Mouse (Mus musculus) hindbrain, embryonic 10.5 days (tissue): ENCODE measurements around the gene Rhox3e. TPM values are rescaled to one million over a fixed set of nuclear protein-coding genes. Genes with fewer than 3 reads are reported as not detected.
"Not testable (repeated sequence)": the region's sequence is repeated elsewhere in the genome, so short reads cannot be mapped to it uniquely, and the experiment has no call there.

ENCODE experiments used
- DNase-seq: peaks from one replicate; pipeline ENCODE4 v3.0.0-alpha.2; 2017; ENCODE audit warnings: low spot score
- H3K27ac ChIP-seq: fragments of 300-500 bp; sonication (generic); 2 replicates; pipeline ENCODE4 v1.5.1; 2016; ENCODE audit warnings: mild to moderate bottlenecking, moderate library complexity
- H3K27me3 ChIP-seq: fragments of 300-500 bp; sonication (generic); 2 replicates; pipeline ENCODE4 v1.6.1; 2016; ENCODE audit warnings: mild to moderate bottlenecking; ENCODE audit not compliant: poor library complexity, insufficient read depth, severe bottlenecking
- H3K36me3 ChIP-seq: fragments of 300-500 bp; sonication (generic); 2 replicates; pipeline ENCODE4 v1.6.1; 2016; ENCODE audit warnings: mild to moderate bottlenecking, moderate library complexity
- H3K4me1 ChIP-seq: fragments of 300-500 bp; sonication (generic); replicated peaks from 2 replicates; pipeline ENCODE4 v1.6.1; 2016; ENCODE audit warnings: mild to moderate bottlenecking
- H3K4me3 ChIP-seq: fragments of 300-500 bp; sonication (generic); 2 replicates; pipeline ENCODE4 v1.5.1; 2016; ENCODE audit warnings: mild to moderate bottlenecking, moderate library complexity
- H3K9me3 ChIP-seq: fragments of 300-500 bp; sonication (generic); 2 replicates; pipeline ENCODE4 v1.6.1; 2016; ENCODE audit warnings: mild to moderate bottlenecking, moderate library complexity
- WGBS: fragments of 180-500 bp; shearing (Covaris S2); methylation state at CpG from one replicate; pipeline ENCODE4 v1.1.7; 2016; 5-methylcytosine and 5-hydroxymethylcytosine counted together
- polyA plus RNA-seq: library from polyadenylated mRNA; unstranded; fragments of >200 nt; fragmentation: Nextera tagmentation; extraction: Ambion mirVana; gene quantifications from 2 replicates; pipeline ENCODE4 v1.2.1, GENCODE M21; 2016

Gene Rhox3e
- not detected in 2 replicates for polyA plus RNA-seq

DNA sequence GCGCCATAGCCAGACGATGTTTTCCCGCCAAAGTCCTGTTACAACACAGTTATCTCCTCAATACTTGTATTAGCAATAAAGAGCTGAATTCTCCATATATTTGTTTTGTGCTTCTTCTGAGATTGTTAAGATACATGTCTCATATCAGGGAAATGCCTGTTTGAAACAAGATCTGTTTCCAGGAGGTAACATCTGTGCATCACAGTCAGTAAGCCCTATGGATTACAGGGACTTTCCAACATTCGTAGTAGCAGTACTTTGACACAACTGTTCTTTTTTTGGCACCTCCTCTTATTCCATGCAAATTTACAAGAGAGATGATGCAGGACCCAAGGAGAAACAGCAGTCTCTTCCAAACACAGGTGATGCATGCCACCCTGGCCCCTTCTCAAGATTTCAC, at the start of gene Rhox3e:
TSS of gene Rhox3e (plus strand) at position 301 of the 400 bp plus-strand sequence.
- not testable (repeated sequence) for DNase-seq, H3K4me1 ChIP-seq, H3K27me3 ChIP-seq, H3K9me3 ChIP-seq, H3K4me3 ChIP-seq, H3K27ac ChIP-seq, H3K36me3 ChIP-seq
- 83% methylated on average over 1 of the region's 4 CpGs for WGBS

GRCm38 (mm10) chrX:37514059-37514458, 27.8 kb upstream of the Rhox3e start, which contains the start of gene Rhox4d:
Gene Rhox4d (plus strand): TSS chrX:37514359.
- H3K4me1 ChIP-seq, H3K4me3 ChIP-seq, H3K36me3 ChIP-seq, DNase-seq, H3K27ac ChIP-seq, H3K9me3 ChIP-seq, H3K27me3 ChIP-seq: not testable (repeated sequence)
- WGBS: 96% methylated on average over 17 of the region's 18 CpGs

GRCm38 (mm10) chrX:37530152-37530551, 11.7 kb upstream of the Rhox3e start, which contains the start of gene Rhox2e:
Gene Rhox2e (plus strand): TSS chrX:37530452.
- H3K4me3 ChIP-seq, H3K4me1 ChIP-seq, H3K27ac ChIP-seq, H3K36me3 ChIP-seq, H3K9me3 ChIP-seq, DNase-seq, H3K27me3 ChIP-seq: not testable (repeated sequence)
- WGBS: 95% methylated on average over 2 of the region's 8 CpGs

- not testable (repeated sequence) for H3K9me3 ChIP-seq, H3K27ac ChIP-seq, H3K4me1 ChIP-seq, H3K4me3 ChIP-seq, H3K36me3 ChIP-seq, DNase-seq, H3K27me3 ChIP-seq
- over 99% methylated on average over 11 of the region's 18 CpGs for WGBS
Observed at GRCm38 (mm10) chrX:37557112-37557511, 15.3 kb downstream of the Rhox3e start, which contains the start of gene Rhox4e. Gene Rhox4e (plus strand): TSS chrX:37557412.

DNA sequence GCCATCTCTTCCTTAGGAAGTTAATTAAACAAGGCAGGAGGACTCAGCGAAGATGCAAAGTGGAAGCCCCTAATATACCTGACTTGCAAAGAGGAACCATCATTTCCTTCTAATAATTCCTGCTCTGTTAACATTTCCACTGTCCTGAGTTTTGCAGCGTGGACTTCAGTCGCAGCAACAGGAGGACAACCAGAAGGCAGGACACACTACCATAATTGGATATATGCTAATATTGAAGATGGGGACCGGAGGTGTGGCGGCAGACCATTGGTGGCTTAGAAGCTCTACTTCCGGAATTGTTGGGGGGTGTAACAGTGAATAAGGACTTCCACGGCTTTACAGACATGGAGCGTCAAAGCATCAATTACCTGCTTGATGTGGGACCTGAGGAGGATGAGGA, 29.3 kb downstream of the Rhox3e start, which contains the start of gene Rhox2f:
TSS of gene Rhox2f (plus strand) at position 301 of the 400 bp plus-strand sequence.
- H3K4me1 ChIP-seq, DNase-seq, H3K9me3 ChIP-seq, H3K27ac ChIP-seq, H3K4me3 ChIP-seq, H3K36me3 ChIP-seq, H3K27me3 ChIP-seq: not testable (repeated sequence)
- 94% methylated on average over 8 of the region's 8 CpGs for WGBS

DNA sequence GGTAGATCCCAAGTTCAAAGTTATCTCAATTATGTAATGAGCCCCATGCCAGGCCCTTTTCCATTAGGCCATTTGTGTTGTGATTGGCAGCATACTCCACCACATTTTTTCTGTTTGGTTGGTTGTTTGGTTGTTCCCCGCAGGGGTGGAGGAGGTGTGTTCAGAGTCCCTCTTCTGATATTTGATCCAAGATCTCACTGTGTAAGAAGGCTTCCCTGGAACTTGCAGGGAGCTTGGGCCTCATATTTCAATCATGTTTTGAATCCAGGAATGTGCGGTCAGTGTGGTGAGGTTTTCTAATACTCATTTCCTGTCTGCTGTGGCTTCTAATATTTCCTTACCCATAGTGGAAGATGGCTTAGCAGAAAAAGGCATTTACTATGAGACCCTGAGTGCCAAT, 30.8 kb downstream of the Rhox3e start:
- not testable (repeated sequence) for H3K27ac ChIP-seq, H3K36me3 ChIP-seq, H3K27me3 ChIP-seq, H3K9me3 ChIP-seq, DNase-seq, H3K4me3 ChIP-seq, H3K4me1 ChIP-seq
- WGBS: 66% methylated on average over 2 of the region's 2 CpGs

GRCm38 (mm10) chrX:37580692-37581091, 38.9 kb downstream of the Rhox3e start, which contains the start of gene Rhox3f:
Gene Rhox3f (plus strand): TSS chrX:37580992.
- H3K4me3 ChIP-seq, H3K9me3 ChIP-seq, H3K27ac ChIP-seq: not testable (repeated sequence)

More at GRCm38 (mm10) chrX:37580692-37581091, 38.9 kb downstream of the Rhox3e start, which contains the start of gene Rhox3f:
- not testable (repeated sequence) for H3K36me3 ChIP-seq, H3K4me1 ChIP-seq, H3K27me3 ChIP-seq, DNase-seq

Other genes starting within 250 kb of the Rhox3e start
- gene Rhox3a2, start 162.0 kb upstream of the Rhox3e start, polyA plus RNA-seq: not detected in 2 replicates
- gene Rhox4a2, start 151.2 kb upstream of the Rhox3e start, polyA plus RNA-seq: 0.75 and 2.0 TPM in 2 replicates
- gene Rhox2b, start 130.0 kb upstream of the Rhox3e start, polyA plus RNA-seq: not detected in 2 replicates
- 0.88 and 1.1 TPM in 2 replicates for gene Rhox4b, start 109.5 kb upstream of the Rhox3e start, polyA plus RNA-seq
- 0.27 and 1.7 TPM in 2 replicates for gene Rhox2c, start 88.3 kb upstream of the Rhox3e start, polyA plus RNA-seq
- gene Rhox3c, start 83.4 kb upstream of the Rhox3e start, polyA plus RNA-seq: not detected in 2 replicates
- gene Rhox4c, start 61.7 kb upstream of the Rhox3e start, polyA plus RNA-seq: not detected in 2 replicates
- not detected in 2 replicates for gene Rhox2d, start 48.6 kb upstream of the Rhox3e start, polyA plus RNA-seq
- 0.17 TPM in 1 of 2 replicates, not detected in the other for gene Rhox4d, start 27.7 kb upstream of the Rhox3e start, polyA plus RNA-seq
- not detected in 2 replicates for gene Rhox2e, start 11.6 kb upstream of the Rhox3e start, polyA plus RNA-seq
- gene Rhox4e, start 15.4 kb downstream of the Rhox3e start, polyA plus RNA-seq: 0.20 TPM in 1 of 2 replicates, not detected in the other
- gene Rhox2f, start 29.4 kb downstream of the Rhox3e start, polyA plus RNA-seq: not detected in 2 replicates
- not detected in 2 replicates for gene Rhox3f, start 39.0 kb downstream of the Rhox3e start, polyA plus RNA-seq
- gene Rhox4f, start 65.7 kb downstream of the Rhox3e start, polyA plus RNA-seq: not detected in 2 replicates
- not detected in 2 replicates for gene Rhox3g, start 86.6 kb downstream of the Rhox3e start, polyA plus RNA-seq
- gene Rhox2g, start 101.5 kb downstream of the Rhox3e start, polyA plus RNA-seq: not detected in 2 replicates
- gene Rhox4g, start 109.3 kb downstream of the Rhox3e start, polyA plus RNA-seq: not detected in 2 replicates
- gene Rhox3h, start 126.7 kb downstream of the Rhox3e start, polyA plus RNA-seq: not detected in 2 replicates
- gene Rhox2h, start 131.3 kb downstream of the Rhox3e start, polyA plus RNA-seq: not detected in 2 replicates